Mouse (Mus musculus) brown adipose tissue, adult 24 weeks (tissue): Measurements from ENCODE around the gene Slc17a7. TPM values are rescaled to one million over a fixed set of nuclear protein-coding genes. Genes with fewer than 3 reads are reported as not detected.

ENCODE experiments used
- H3K27ac ChIP-seq: fragments of 200-500 bp; replicated peaks from 2 replicates; pipeline ENCODE4 v1.5.1; 2012; ENCODE audit warnings: low read depth, mild to moderate bottlenecking, low read length
- H3K4me1 ChIP-seq: fragments of 200-500 bp; 2 replicates; pipeline ENCODE4 v1.6.1; 2012; ENCODE audit warnings: low read length, mixed read lengths; ENCODE audit not compliant: control insufficient read depth, insufficient read depth, insufficient read length
- H3K4me3 ChIP-seq: fragments of 200-500 bp; 2 replicates; pipeline ENCODE4 v1.5.1; 2012; ENCODE audit warnings: low read depth, mild to moderate bottlenecking, low read length, moderate library complexity; ENCODE audit not compliant: insufficient read depth
- polyA plus RNA-seq: library from polyadenylated mRNA; stranded (reverse); fragments of >200 nt; gene quantifications from 2 replicates; pipeline ENCODE4 v1.2.4, GENCODE M21; 2012; ENCODE audit not compliant: missing spikeins, insufficient read depth, insufficient read length

The Slc17a7 gene
- polyA plus RNA-seq, 1 experiment, result not detected

DNA sequence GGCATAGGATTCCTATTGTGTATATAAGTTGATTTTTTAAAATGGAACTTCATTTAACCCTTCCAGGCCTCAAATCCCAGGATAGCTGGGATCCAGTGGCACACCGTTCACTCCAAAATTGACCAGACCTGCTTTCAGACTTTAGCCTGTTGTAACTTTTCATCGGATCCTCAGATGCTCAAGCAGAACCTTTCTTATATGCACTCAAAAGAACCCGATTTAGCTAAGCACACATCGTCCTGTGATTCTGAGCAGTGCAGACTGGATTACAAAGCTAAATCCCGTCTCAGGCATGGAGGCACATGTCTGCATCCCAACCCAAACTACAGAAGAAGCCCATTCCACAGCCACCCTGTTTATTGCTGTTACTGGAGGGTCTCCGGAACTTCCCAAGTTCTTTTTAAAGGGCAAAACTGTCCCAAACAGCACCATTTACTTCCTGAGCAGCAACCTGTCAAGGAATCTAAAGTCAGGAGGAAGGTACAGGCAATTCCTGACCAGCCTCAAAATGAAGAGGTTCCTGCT, 36.0 kb upstream of the Slc17a7 start:
- Histone ChIP-seq H3K27ac (peak overlapping the region; percentile 86), H3K4me1 (peaks cover 11% of the 10 kb centered on the region), H3K4me3 (peak overlapping the region; percentile 90)

DNA sequence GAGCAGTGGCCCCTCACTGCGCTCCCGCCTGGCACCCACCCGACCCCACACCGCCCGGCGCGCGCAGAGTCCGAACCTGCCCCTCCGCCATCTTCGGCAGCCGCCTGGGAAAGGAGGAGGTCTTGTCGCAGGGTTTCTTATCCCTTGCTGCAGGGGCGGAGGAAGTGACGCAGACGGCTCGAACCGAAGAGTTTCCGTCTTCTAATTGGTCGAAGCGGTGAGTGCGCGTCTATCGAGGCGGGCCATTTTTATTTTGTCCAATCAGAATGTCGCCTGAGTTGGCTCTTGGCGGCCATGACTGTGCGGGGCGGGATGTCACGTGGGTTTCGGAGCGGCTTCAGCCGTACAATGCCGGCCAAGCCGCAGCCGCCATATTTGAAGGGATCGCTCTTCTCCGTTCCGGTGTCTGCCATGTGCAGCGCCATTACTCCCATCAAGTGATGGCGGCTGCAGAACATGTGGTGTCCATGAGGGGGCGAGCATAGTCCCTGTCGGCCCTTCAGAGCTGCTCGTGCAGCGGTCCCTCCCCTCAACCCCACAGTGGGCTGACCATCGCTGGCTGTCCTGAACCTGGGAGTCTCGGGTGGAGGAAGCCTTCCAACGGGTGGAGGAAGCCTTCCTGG, 35.0 kb upstream of the Slc17a7 start, which contains the start of gene Rpl13a:
Gene Rpl13a, minus strand, starts transcription at position 138 of the 623 bp plus-strand sequence.
- Histone ChIP-seq H3K27ac (peak within 1 kb of the TSS; percentile 90), H3K4me1 (peaks cover 11% of the 10 kb centered on the region; the same call in 1 of the 2 replicates), H3K4me3 (peak within 1 kb of the TSS; percentile 90)

DNA sequence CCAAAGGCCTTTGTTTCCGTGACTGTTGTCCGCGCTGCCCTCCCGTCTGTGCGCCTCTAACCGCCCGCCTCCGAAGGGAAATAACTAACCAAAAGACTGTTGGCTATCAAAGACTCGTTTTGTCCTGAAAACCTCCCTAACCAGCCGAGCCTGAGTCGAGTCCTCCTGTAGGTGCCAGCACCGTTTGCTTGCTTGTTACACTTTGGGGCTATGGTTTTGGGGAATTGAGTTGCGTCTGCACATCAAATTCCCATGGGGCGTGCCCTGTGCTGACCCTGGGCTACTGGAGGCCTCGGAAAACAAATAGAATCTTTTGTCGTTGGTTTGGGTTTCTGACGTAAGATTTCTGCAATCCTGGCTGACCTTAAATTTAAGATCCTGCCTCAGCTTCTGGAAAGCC, 34.4 kb upstream of the Slc17a7 start:
- Histone ChIP-seq H3K27ac (peak overlapping the region; percentile 90), H3K4me1 (peaks cover 11% of the 10 kb centered on the region; the same call in 1 of the 2 replicates), H3K4me3 (peak overlapping the region; percentile 73)

DNA sequence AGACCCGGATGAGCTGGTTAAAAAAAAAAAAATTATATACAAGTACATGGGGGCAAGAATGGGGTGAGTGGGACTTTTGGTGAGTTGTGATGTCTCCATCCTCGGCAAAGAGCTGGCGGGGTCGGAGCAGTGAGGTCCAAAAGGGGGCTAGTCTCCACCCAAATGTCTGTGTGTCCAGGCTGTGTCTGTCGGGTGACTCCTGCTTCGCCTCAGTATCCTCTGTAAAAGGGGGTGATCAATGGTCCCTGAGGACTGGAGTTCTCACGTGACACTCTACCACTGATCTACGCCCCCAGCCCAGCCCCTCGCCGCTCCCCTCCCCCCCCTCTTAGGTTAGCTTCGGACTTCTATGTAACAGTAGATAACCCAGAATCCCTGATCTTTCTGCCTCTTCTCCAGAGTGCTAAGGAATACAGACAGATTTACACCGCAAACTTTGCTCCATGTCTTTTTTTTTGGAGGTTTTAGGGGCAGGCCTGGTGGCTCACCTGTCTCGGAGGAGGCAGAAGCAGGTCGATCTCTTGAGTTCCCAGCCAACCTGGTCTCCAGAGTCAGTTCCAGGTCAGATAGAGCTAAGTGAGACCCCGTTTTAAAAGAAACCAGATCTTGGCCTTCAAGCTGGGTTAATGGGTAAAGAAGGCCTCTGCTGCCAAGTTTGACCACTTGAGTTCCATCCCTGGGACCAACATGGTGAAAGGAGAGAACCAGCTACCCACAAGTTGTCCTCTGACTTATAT, 33.8 kb upstream of the Slc17a7 start:
- Histone ChIP-seq H3K4me1 (peaks cover 13% of the 10 kb centered on the region; the same call in 1 of the 2 replicates), H3K4me3 (peak overlapping the region; percentile 73), H3K27ac (peak overlapping the region; percentile 90)

GRCm38 (mm10) chr7:45131850-45132249, 31.9 kb upstream of the Slc17a7 start:
- H3K27ac ChIP-seq, result no peak overlapping the region
- H3K4me1 ChIP-seq, result peaks cover 13% of the 10 kb centered on the region; the same call in 1 of the 2 replicates
- H3K4me3 ChIP-seq, result no peak overlapping the region

DNA sequence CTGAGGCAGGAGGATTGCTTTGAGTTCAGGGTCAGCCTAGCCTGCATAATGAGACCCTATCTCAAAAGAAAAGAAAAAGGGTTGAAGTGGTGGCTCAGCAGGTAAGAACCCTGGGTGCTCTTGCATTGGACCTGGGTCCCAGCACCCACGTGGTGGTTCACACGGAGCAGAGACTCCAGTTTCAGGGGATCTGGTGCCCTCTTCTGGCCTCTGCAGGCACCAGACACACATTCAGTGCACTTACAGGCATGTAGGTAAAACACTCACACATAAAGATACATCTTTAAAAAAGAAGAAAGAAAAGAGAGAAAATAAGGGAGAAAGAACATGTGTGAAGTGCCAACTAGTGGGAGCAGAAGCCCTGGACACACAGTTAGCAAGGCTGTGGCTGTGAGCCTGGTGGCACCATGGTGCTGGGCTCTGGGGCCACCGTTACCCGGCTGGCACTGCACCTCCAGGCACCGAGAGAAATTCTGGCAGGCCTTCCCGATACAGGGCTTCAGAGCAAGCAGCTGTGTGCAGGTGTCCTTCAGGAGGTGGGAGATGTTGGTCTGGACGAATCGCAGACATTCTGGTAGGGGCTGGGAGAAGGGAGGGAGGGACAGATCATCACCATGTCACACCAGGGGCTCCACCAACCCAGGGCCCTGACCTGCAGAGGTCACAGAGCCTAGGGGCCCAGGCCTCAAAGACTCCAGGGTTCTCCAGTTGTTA, 30.1 kb upstream of the Slc17a7 start:
- Histone ChIP-seq H3K4me1 (peaks cover 5% of the 10 kb centered on the region; the same call in 1 of the 2 replicates), H3K27ac (no peak overlapping the region), H3K4me3 (no peak overlapping the region)

- 0 out of 2 replicates have a peak overlapping the region, but pooled peaks have one; percentile 69 for H3K4me3 ChIP-seq
- H3K4me1 ChIP-seq, result peaks cover 4% of the 10 kb centered on the region; the same call in 1 of the 2 replicates
- H3K27ac ChIP-seq, result no peak overlapping the region
Observed at GRCm38 (mm10) chr7:45134544-45135026, 29.2 kb upstream of the Slc17a7 start.

GRCm38 (mm10) chr7:45135370-45135769, 28.4 kb upstream of the Slc17a7 start:
- Histone ChIP-seq H3K27ac (no peak overlapping the region), H3K4me3 (peak overlapping the region; percentile 69), H3K4me1 (0 out of 2 replicates have a peak, but pooled peaks cover 2% of the 10 kb centered on the region)

DNA sequence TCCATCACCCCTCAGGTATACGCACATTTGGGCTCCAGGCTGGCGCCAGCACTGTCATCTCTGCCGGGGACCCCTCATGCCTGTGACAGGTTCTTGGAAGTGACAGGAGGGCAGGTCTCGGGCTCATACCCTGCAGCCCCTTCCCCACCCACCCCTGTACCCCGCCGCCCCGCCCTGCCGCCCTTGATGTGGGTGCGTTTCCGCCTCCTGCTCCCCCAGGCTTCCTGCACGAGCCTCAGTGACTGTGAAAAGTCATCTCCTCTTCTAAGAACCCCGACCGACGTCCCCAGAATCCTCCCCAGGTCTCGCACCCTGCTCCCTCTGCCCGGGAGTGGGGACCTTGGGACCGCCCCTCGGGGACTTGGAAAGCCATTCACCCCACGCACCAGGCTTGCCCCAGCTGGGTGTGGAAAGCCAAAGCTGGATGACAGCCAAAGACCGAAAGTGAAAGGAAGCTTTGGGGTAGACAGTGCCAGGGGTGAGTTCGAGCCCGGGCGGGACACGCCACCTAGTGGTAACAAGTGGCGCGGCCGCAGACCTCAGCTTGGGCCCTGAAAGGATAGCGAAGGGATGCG, 27.7 kb upstream of the Slc17a7 start, which contains the start of the genes Gm45713 and Flt3l:
Gene Gm45713, minus strand, starts transcription at position 239 of the 575 bp plus-strand sequence.
Gene Flt3l, minus strand, starts transcription at position 440 of the 575 bp plus-strand sequence.
- Histone ChIP-seq H3K4me3 (peak within 1 kb of the TSS; percentile 69), H3K27ac (peak within 1 kb of the TSS; percentile 80), H3K4me1 (0 out of 2 replicates have a peak, but pooled peaks cover 2% of the 10 kb centered on the region)

DNA sequence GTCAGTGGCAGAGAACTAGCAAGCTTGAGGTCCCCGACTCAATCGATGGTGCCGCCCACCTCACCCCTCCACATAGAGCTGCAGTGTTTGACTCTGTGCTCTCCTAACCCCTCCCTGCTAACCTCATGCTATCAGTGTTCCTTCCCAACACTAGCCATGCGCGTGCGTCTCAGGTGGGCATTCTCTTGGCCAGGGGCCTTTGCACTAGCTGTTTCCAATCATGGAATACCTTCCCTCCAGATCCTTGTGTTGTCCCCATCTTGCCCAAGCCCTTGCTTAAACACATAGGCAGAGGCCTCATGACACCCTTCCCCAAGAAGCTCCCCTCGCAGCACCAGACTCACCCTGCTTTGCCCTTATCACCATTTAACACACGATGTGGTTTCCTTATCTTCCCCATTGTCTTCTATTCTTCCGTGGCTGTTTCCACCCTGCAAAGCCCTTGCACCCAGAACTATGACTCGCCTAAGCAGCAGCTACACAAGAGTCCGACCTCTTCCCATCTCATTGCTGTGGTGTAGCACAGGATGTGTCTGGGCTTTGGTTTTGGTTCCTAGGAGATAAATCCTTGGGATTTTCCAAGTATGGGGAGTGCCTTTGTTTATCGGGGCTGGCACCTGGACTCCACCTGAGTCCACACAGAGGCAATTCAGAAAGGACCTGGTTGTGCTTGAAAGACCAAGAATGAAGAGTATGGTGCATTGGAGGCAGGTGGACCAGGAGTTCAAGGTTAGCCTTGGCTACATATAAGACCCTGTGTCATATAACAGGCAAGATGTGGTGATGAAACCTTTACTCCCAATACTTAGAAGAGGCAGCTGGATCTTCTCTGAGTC, 26.4 kb upstream of the Slc17a7 start:
- no peak overlapping the region for H3K27ac ChIP-seq
- H3K4me3 ChIP-seq, result no peak overlapping the region
- H3K4me1 ChIP-seq, result 0 out of 2 replicates have a peak, but pooled peaks cover 2% of the 10 kb centered on the region

DNA sequence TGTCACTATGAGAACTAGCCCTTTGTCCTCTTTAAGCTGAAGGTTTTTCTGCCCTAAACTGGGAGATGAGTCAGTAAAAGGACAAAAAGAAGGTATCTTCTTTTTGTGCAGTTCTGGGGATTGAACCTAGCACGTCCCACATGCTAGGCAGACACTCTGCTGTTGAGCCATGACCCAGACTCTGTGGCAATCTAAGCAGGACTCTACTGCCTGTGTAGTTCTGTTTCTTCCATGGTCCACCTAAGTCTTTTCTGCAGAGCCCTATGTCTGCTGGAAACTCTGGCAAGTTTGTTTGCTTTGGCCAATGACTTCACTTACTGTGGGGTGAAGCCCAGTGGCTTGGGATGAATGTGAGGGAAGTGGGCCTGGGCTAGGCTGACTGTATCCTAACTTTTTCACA, 25.3 kb upstream of the Slc17a7 start:
- Histone ChIP-seq H3K4me1 (0 out of 2 replicates have a peak, but pooled peaks cover 2% of the 10 kb centered on the region), H3K27ac (no peak overlapping the region), H3K4me3 (no peak overlapping the region)

GRCm38 (mm10) chr7:45139904-45140723, 23.6 kb upstream of the Slc17a7 start:
- Histone ChIP-seq H3K4me1 (no peaks in the 10 kb centered on the region; the same call in 1 of the 2 replicates), H3K27ac (no peak overlapping the region)

DNA sequence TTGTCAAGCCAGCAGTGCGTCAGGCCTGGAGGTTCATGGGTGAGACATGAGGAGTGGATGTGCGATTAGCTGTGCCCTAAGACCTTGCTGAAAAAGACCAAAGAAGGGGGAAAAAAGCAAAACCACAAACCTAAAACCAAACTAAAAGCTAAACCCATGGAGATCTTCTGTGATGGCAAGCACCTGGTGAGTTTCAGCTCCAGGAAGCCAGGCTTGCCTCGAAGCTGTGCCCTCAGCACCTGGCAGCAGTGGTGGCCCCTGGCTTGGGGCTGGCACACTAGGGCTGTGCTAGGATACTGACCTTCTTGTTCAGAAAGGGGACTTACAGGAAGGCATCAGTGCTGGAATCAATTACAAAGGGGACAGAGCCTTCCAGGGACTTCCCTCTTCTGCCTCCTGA, 22.4 kb upstream of the Slc17a7 start:
- Histone ChIP-seq H3K27ac (no peak overlapping the region), H3K4me3 (no peak overlapping the region), H3K4me1 (no peaks in the 10 kb centered on the region; the same call in 1 of the 2 replicates)

More at GRCm38 (mm10) chr7:45139904-45140723, 23.6 kb upstream of the Slc17a7 start:
- no peak overlapping the region for H3K4me3 ChIP-seq
